Mouse (Mus musculus) liver, embryonic 12.5 days (tissue): ENCODE measurements around the gene Rgsl1. TPM values are rescaled to one million over a fixed set of nuclear protein-coding genes. Genes with fewer than 3 reads are reported as not detected.

ENCODE experiments used
- ATAC-seq: fragments of 200-750 bp; cut with Nextera tagmentation; 2 replicates; pipeline ENCODE4 v1.8.0; 2017; ENCODE audit warnings: moderate number of reproducible peaks, mild to moderate bottlenecking, moderate library complexity
- H3K27ac ChIP-seq: fragments of 300-500 bp; sonication (generic); 2 replicates; pipeline ENCODE4 v1.5.1; 2016; ENCODE audit warnings: mild to moderate bottlenecking
- H3K27me3 ChIP-seq: fragments of 300-500 bp; sonication (generic); replicated peaks from 2 replicates; pipeline ENCODE4 v1.6.1; 2016; ENCODE audit warnings: mild to moderate bottlenecking, moderate library complexity
- H3K36me3 ChIP-seq: fragments of 300-500 bp; sonication (generic); 2 replicates; pipeline ENCODE4 v1.6.1; 2016; ENCODE audit warnings: mild to moderate bottlenecking, moderate library complexity
- H3K4me1 ChIP-seq: fragments of 300-500 bp; sonication (generic); 2 replicates; pipeline ENCODE4 v1.6.1; 2016
- H3K4me2 ChIP-seq: fragments of 300-500 bp; sonication (generic); 2 replicates; pipeline ENCODE4 v1.6.1; 2016; ENCODE audit warnings: mild to moderate bottlenecking, moderate library complexity
- H3K4me3 ChIP-seq: fragments of 300-500 bp; sonication (generic); 2 replicates; pipeline ENCODE4 v1.5.1; 2016; ENCODE audit warnings: mild to moderate bottlenecking, moderate library complexity
- H3K9ac ChIP-seq: fragments of 300-500 bp; sonication (generic); 2 replicates; pipeline ENCODE4 v1.6.1; 2016; ENCODE audit warnings: mild to moderate bottlenecking, moderate library complexity
- H3K9me3 ChIP-seq: fragments of 300-500 bp; sonication (generic); replicated peaks from 2 replicates; pipeline ENCODE4 v1.6.1; 2016; ENCODE audit warnings: mild to moderate bottlenecking, moderate library complexity
- WGBS: fragments of 180-500 bp; shearing (Covaris S2); methylation state at CpG from one replicate; pipeline ENCODE4 v1.1.7; 2016; ENCODE audit not compliant: insufficient replicate concordance; 5-methylcytosine and 5-hydroxymethylcytosine counted together
- polyA plus RNA-seq: library from polyadenylated mRNA; unstranded; fragments of >200 nt; fragmentation: Nextera tagmentation; extraction: Ambion mirVana; gene quantifications from 2 replicates; pipeline ENCODE4 v1.2.1, GENCODE M21; 2016

The Rgsl1 gene
- polyA plus RNA-seq, 1 experiment from 2014 or later, result 0.04 TPM

- WGBS, result 36% methylated on average over 6 of the region's 6 CpGs
- H3K27me3 ChIP-seq, result peaks cover 63% of the 10 kb centered on the region
- no peaks in the 10 kb centered on the region for H3K36me3 ChIP-seq
Measured at GRCm38 (mm10) chr1:153736096-153736495, 107.8 kb downstream of the Rgsl1 start.

DNA sequence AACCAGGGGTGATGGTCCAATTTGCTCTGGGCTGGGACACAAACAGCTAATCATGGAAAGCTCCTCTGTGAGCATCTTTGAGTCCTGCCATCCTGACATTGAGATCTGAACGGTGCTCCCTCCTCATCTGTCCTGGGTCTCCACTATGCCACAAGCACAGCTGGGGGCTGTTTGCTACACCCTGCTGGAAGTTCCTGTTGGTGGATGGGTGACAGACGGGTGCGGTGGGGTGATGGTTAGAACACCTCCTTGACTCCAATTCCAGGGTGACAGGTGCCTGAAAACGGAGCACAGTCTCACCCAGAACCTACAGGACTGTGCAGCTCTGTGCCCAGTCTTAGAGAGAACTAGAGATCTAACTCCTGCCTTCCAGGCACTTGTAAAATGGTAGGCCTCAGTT is 109.1 kb downstream of the Rgsl1 start:
- H3K9ac ChIP-seq, result no peak overlapping the region
- ATAC-seq, result no peak
- H3K9me3 ChIP-seq, result no peaks in the 10 kb centered on the region
- 59% methylated on average over 4 of the region's 4 CpGs for WGBS
- H3K4me3 ChIP-seq, result no peak overlapping the region
- H3K27ac ChIP-seq, result no peak overlapping the region
- H3K4me1 ChIP-seq, result no peaks in the 10 kb centered on the region
- no peaks in the 10 kb centered on the region for H3K36me3 ChIP-seq
- H3K27me3 ChIP-seq, result peaks cover 50% of the 10 kb centered on the region
- no peak overlapping the region for H3K4me2 ChIP-seq

More at GRCm38 (mm10) chr1:153736096-153736495, 107.8 kb downstream of the Rgsl1 start:
- no peaks in the 10 kb centered on the region for H3K9me3 ChIP-seq
- no peak overlapping the region for H3K9ac ChIP-seq
- no peak overlapping the region for H3K27ac ChIP-seq
- H3K4me1 ChIP-seq, result 0 out of 2 replicates have a peak, but pooled peaks cover 5% of the 10 kb centered on the region
- no peak for ATAC-seq
- H3K4me2 ChIP-seq, result no peak overlapping the region
- H3K4me3 ChIP-seq, result no peak overlapping the region

DNA sequence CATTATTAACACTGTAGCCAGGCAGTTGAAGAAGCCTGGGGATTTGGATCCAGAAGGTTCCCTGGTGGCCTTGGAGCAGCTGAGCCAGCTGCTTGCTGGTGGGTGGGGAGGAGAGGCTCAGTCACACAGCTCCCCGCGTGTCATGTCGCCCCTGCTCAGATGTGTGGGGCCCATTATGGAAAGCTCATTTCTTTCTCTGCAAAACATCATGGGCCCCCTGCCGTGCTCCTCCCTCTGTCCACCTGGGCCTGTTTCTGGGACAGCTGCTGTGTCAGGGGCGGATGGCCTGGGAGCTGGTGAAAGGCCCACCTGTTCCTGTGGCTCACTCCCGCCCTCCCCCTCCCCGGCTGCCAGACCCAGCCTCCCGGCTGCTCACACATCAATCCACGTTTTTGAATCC is 110.8 kb downstream of the Rgsl1 start:
- Histone ChIP-seq H3K27me3 (peaks cover 34% of the 10 kb centered on the region), H3K9me3 (no peaks in the 10 kb centered on the region), H3K4me1 (no peaks in the 10 kb centered on the region), H3K4me2 (no peak overlapping the region), H3K4me3 (no peak overlapping the region), H3K9ac (no peak overlapping the region), H3K36me3 (no peaks in the 10 kb centered on the region), H3K27ac (no peak overlapping the region)
- ATAC-seq, result no peak
- 63% methylated on average over 9 of the region's 9 CpGs for WGBS

DNA sequence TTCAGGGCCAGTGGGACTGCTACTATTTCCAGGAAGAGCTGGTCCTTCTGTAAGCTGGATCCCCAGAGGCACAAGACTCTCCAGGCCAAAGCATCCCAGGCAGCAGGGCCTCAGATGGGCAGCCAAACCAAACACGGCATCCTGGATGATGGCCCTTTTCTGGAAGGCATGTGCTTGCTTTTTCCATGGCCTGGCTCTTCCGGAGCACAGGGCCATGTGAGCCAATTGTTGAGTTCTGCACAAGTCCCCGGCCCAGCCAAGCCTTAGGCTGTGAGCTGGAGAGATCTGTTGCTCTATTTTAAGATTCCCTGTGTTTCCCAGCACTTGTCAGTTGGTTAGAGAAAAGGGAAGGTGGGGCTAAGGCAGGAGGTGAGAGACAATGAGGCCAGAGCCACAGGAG is 113.3 kb downstream of the Rgsl1 start:
- no peak overlapping the region for H3K27ac ChIP-seq
- no peaks in the 10 kb centered on the region for H3K36me3 ChIP-seq
- ATAC-seq, result no peak
- no peaks in the 10 kb centered on the region for H3K9me3 ChIP-seq
- no peak overlapping the region for H3K4me2 ChIP-seq
- peaks cover 10% of the 10 kb centered on the region; the same call in 1 of the 2 replicates for H3K27me3 ChIP-seq
- H3K4me3 ChIP-seq, result no peak overlapping the region
- H3K9ac ChIP-seq, result no peak overlapping the region
- 46% methylated on average over 3 of the region's 3 CpGs for WGBS
- no peaks in the 10 kb centered on the region for H3K4me1 ChIP-seq

DNA sequence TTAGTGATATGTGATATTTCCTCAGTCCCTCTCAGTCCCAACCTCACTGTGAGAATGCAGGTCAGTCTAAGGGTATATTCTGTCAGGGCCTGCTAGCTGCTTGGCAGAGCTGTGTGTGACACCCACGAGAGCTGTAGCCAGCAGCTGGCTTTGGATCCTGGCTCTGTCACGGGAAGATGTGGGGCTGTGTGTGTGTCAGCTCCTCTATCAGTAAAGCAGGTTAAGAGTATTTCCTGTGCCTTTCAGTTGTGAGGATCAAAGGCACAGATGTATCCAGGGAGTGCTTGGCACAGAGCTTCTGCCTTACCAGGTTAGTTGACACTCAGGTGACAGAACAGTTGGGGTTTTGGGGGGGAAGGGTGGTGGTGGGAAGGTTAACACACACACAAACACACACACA is 114.1 kb downstream of the Rgsl1 start:
- Histone ChIP-seq H3K36me3 (no peaks in the 10 kb centered on the region), H3K4me1 (no peaks in the 10 kb centered on the region), H3K27me3 (peaks cover 1% of the 10 kb centered on the region; the same call in 1 of the 2 replicates), H3K27ac (no peak overlapping the region), H3K4me2 (no peak overlapping the region), H3K4me3 (no peak overlapping the region), H3K9ac (no peak overlapping the region), H3K9me3 (no peaks in the 10 kb centered on the region)
- 31% methylated on average over 2 of the region's 2 CpGs for WGBS
- no peak for ATAC-seq

Other genes with a start within 250 kb of the Rgsl1 start
- 0.10 and 0.22 TPM in 2 replicates for gene Rgs8, start 191.1 kb downstream of the Rgsl1 start, polyA plus RNA-seq
- gene Rgs16, start 103.8 kb downstream of the Rgsl1 start, polyA plus RNA-seq, result 0.57 and 0.81 TPM in 2 replicates
- gene Rnasel, start 94.7 kb downstream of the Rgsl1 start, polyA plus RNA-seq, result 10.4 TPM in 2 replicates
- 0.25 and 0.26 TPM in 2 replicates for gene Teddm1b, start 30.2 kb upstream of the Rgsl1 start, polyA plus RNA-seq
- gene Teddm1a, start 47.6 kb upstream of the Rgsl1 start, polyA plus RNA-seq, result not detected in 2 replicates
- 100 and 107 TPM in 2 replicates for gene Glul, start 55.8 kb upstream of the Rgsl1 start, polyA plus RNA-seq
- 0.36 and 0.44 TPM in 2 replicates for gene Teddm2, start 56.1 kb upstream of the Rgsl1 start, polyA plus RNA-seq